Mouse (Mus musculus) right cerebral cortex, adult 18-20 months (tissue): ENCODE results near the gene Glt8d2.
A peak's percentile ranks its signal among the peaks of the same experiment; 100 is the strongest.

Experiments
- DNase-seq: peaks from one replicate; pipeline ENCODE4 v3.0.0; 2022; ENCODE audit warnings: mixed read lengths

The Glt8d2 gene

GRCm38 (mm10) chr10:82690494-82690893, at the start of gene Glt8d2:
Glt8d2 (minus strand) TSS chr10:82690650.
- DNase-seq = peak; percentile 74

GRCm38 (mm10) chr10:82699296-82699941, 9.0 kb upstream of the Glt8d2 start:
- no peak for DNase-seq

- peak; percentile 94 for DNase-seq
Observed at GRCm38 (mm10) chr10:82698712-82699261, 8.3 kb upstream of the Glt8d2 start.

- DNase-seq = no peak
Observed at GRCm38 (mm10) chr10:82697305-82697898, 7.0 kb upstream of the Glt8d2 start.

- DNase-seq = no peak
Observed at GRCm38 (mm10) chr10:82696453-82697079, 6.1 kb upstream of the Glt8d2 start.

- DNase-seq = no peak
Observed at GRCm38 (mm10) chr10:82695956-82696355, 5.5 kb upstream of the Glt8d2 start, which contains the start of gene Hcfc2. Hcfc2 (plus strand) TSS chr10:82696160.

- peak; percentile 51 for DNase-seq
Observed at GRCm38 (mm10) chr10:82689681-82690211, 704 bp downstream of the Glt8d2 start.

- DNase-seq = no peak
Observed at GRCm38 (mm10) chr10:82685440-82685839, 5.0 kb downstream of the Glt8d2 start.

GRCm38 (mm10) chr10:82681639-82682038, 8.8 kb downstream of the Glt8d2 start:
- DNase-seq = peak; percentile 77

- peak; percentile 87 for DNase-seq
Observed at GRCm38 (mm10) chr10:82680769-82681168, 9.7 kb downstream of the Glt8d2 start.

- DNase-seq = peak; percentile 63
Observed at GRCm38 (mm10) chr10:82676949-82677348, 13.5 kb downstream of the Glt8d2 start.

- no peak for DNase-seq
Observed at GRCm38 (mm10) chr10:82670205-82670604, 20.2 kb downstream of the Glt8d2 start.

- peak; percentile 92 for DNase-seq
Observed at GRCm38 (mm10) chr10:82666436-82667234, 23.8 kb downstream of the Glt8d2 start.

- no peak for DNase-seq
Observed at GRCm38 (mm10) chr10:82665951-82666350, 24.5 kb downstream of the Glt8d2 start.

- DNase-seq = no peak
Observed at GRCm38 (mm10) chr10:82663289-82663688, 27.2 kb downstream of the Glt8d2 start.

- DNase-seq = peak; percentile 57
Observed at GRCm38 (mm10) chr10:82662267-82662990, 28.0 kb downstream of the Glt8d2 start.

- peak; percentile 83 for DNase-seq
Observed at GRCm38 (mm10) chr10:82661820-82662219, 28.6 kb downstream of the Glt8d2 start.

- DNase-seq = no peak
Observed at GRCm38 (mm10) chr10:82654581-82654980, 35.9 kb downstream of the Glt8d2 start.

GRCm38 (mm10) chr10:82652625-82653024, 37.8 kb downstream of the Glt8d2 start:
- DNase-seq = no peak

GRCm38 (mm10) chr10:82651221-82651620, 39.2 kb downstream of the Glt8d2 start:
- no peak for DNase-seq

GRCm38 (mm10) chr10:82647205-82647811, 43.1 kb downstream of the Glt8d2 start:
- DNase-seq = no peak
